Mouse (Mus musculus) E14TG2a.4 (cell line): Measurements from ENCODE around the gene Tent5c.

Experiments
- CTCF ChIP-seq: conservative IDR thresholded peaks from 2 replicates; pipeline ENCODE4 v1.5.1; 2014; ENCODE audit warnings: low read length
- NANOG ChIP-seq: IDR thresholded peaks from 2 replicates; pipeline ENCODE4 v1.6.1; 2014; ENCODE audit warnings: borderline replicate concordance, low read length, mixed read lengths
- POU5F1 ChIP-seq: IDR thresholded peaks from 2 replicates; pipeline ENCODE4 v1.6.1; 2014; ENCODE audit warnings: low read length, borderline replicate concordance

DNA sequence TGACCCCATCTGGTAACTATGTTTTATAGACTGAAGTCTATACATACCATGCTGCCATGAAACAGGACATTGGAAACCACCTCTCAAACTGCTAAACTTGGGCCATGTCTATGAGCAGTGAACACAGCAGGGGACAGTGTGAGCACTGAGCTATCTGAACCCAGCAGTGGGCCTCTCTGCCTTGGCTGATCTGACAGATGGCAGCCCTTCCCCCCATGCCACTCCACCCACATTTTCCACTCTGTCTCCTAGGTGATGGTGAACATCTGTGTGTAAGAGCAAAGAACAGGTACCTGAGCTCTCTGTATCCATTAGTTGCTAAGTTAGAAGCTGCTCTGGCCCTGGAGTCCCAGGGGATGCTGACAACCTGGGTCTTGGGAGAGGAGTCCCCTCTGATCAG, 44.3 kb upstream of the Tent5c start:
- TF ChIP-seq CTCF, result no peak
- TF ChIP-seq POU5F1, result no peak
- TF ChIP-seq NANOG, result no peak
